Mouse (Mus musculus): ENCODE data around the gene Slc9c1. TPM values are rescaled to one million over a fixed set of nuclear protein-coding genes. Genes with fewer than 3 reads are reported as not detected.

The Slc9c1 gene
- polyA plus RNA-seq, 1 experiment, result not detected

- Histone ChIP-seq H3K4me3 (ENCODE audit: insufficient read depth, low read length) (no peak overlapping the region), H3K27ac (ENCODE audit: insufficient read depth, low read length) (no peak overlapping the region), H3K4me1 (ENCODE audit: control insufficient read depth, insufficient read depth, low read length) (no peaks in the 10 kb centered on the region)
- TF ChIP-seq CTCF (IDR thresholded peaks at IDR 0.05; ENCODE audit: extremely low read depth, insufficient read depth, low read length) (no peak), POLR2A (IDR thresholded peaks at IDR 0.05; ENCODE audit: extremely low read depth, insufficient read depth, low read length) (no peak)
Measured at GRCm38 (mm10) chr16:45619751-45620375, 84.8 kb downstream of the Slc9c1 start.

DNA sequence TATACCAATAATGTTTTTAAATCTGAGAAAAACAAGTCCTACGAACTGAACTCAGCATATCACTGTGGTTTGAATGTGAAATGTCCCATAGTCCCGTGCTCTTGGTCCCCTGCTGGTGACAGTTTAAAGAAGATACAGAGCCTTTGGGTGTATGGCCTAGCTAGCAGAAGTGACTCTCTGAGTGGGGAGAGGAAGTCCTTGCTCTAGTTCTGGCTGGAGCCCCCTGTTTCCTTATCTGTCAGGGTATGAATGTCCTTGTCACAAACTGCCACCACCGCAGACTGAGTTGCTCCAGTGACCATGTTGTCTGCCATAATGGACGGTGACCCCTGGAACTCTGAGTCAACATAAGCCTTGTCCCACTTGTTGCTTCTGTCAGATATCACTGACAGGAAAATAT lies 88.1 kb downstream of the Slc9c1 start:
- TF ChIP-seq POLR2A (IDR thresholded peaks at IDR 0.05; ENCODE audit: extremely low read depth, insufficient read depth, low read length), result no peak
- TF ChIP-seq CTCF (IDR thresholded peaks at IDR 0.05; ENCODE audit: extremely low read depth, insufficient read depth, low read length), result no peak
- no peak overlapping the region for H3K4me3 ChIP-seq (ENCODE audit: insufficient read depth, low read length)
- no peaks in the 10 kb centered on the region for H3K4me1 ChIP-seq (ENCODE audit: control insufficient read depth, insufficient read depth, low read length)
- no peak overlapping the region for H3K27ac ChIP-seq (ENCODE audit: insufficient read depth, low read length)

GRCm38 (mm10) chr16:45624791-45625190 lies 89.7 kb downstream of the Slc9c1 start:
- TF ChIP-seq CTCF (IDR thresholded peaks at IDR 0.05; ENCODE audit: extremely low read depth, insufficient read depth, low read length), result no peak
- no peak for TF ChIP-seq POLR2A (IDR thresholded peaks at IDR 0.05; ENCODE audit: extremely low read depth, insufficient read depth, low read length)

GRCm38 (mm10) chr16:45625342-45625741 lies 90.2 kb downstream of the Slc9c1 start:
- Histone ChIP-seq H3K4me3 (ENCODE audit: insufficient read depth, low read length) (no peak overlapping the region), H3K4me1 (ENCODE audit: control insufficient read depth, insufficient read depth, low read length) (no peaks in the 10 kb centered on the region), H3K27ac (ENCODE audit: insufficient read depth, low read length) (no peak overlapping the region)
- no peak for TF ChIP-seq CTCF (IDR thresholded peaks at IDR 0.05; ENCODE audit: extremely low read depth, insufficient read depth, low read length)
- TF ChIP-seq POLR2A (IDR thresholded peaks at IDR 0.05; ENCODE audit: extremely low read depth, insufficient read depth, low read length), result no peak

More at GRCm38 (mm10) chr16:45624791-45625190, 89.7 kb downstream of the Slc9c1 start:
- H3K4me1 ChIP-seq (ENCODE audit: control insufficient read depth, insufficient read depth, low read length), result no peaks in the 10 kb centered on the region
- no peak overlapping the region for H3K27ac ChIP-seq (ENCODE audit: insufficient read depth, low read length)
- H3K4me3 ChIP-seq (ENCODE audit: insufficient read depth, low read length), result no peak overlapping the region

GRCm38 (mm10) chr16:45629497-45630105 lies 94.5 kb downstream of the Slc9c1 start:
- Histone ChIP-seq H3K4me3 (ENCODE audit: insufficient read depth, low read length) (no peak overlapping the region), H3K4me1 (ENCODE audit: control insufficient read depth, insufficient read depth, low read length) (no peaks in the 10 kb centered on the region), H3K27ac (ENCODE audit: insufficient read depth, low read length) (no peak overlapping the region)
- TF ChIP-seq CTCF (IDR thresholded peaks at IDR 0.05; ENCODE audit: extremely low read depth, insufficient read depth, low read length) (no peak), POLR2A (IDR thresholded peaks at IDR 0.05; ENCODE audit: extremely low read depth, insufficient read depth, low read length) (no peak)

- peak; percentile 88 for TF ChIP-seq CTCF (IDR thresholded peaks at IDR 0.05; ENCODE audit: extremely low read depth, insufficient read depth, low read length)
- TF ChIP-seq POLR2A (IDR thresholded peaks at IDR 0.05; ENCODE audit: extremely low read depth, insufficient read depth, low read length), result no peak
- Histone ChIP-seq H3K4me3 (ENCODE audit: insufficient read depth, low read length) (no peak overlapping the region), H3K27ac (ENCODE audit: insufficient read depth, low read length) (no peak overlapping the region), H3K4me1 (ENCODE audit: control insufficient read depth, insufficient read depth, low read length) (no peaks in the 10 kb centered on the region)
Measured at GRCm38 (mm10) chr16:45630347-45630960, 95.3 kb downstream of the Slc9c1 start.

DNA sequence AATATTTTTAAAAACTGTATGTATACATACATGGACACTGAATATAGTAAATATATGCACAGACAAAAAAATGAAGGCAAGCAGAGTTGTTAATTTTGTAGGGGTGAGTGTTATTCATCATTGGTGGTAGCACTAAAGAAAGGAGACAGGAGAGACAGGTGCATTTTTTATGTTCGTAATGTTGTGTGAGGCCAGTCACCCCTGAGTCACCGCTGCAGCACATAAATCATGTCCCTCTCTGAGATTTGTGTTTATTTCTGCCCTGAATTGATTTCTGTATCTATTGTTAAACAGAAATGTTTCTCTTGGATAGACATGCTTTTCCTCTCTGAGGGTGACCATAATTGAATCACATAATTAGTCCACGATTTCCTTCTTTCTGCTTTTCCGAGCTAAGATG lies 97.3 kb downstream of the Slc9c1 start:
- Histone ChIP-seq H3K4me1 (ENCODE audit: control insufficient read depth, insufficient read depth, low read length) (no peaks in the 10 kb centered on the region), H3K4me3 (ENCODE audit: insufficient read depth, low read length) (no peak overlapping the region), H3K27ac (ENCODE audit: insufficient read depth, low read length) (no peak overlapping the region)
- TF ChIP-seq POLR2A (IDR thresholded peaks at IDR 0.05; ENCODE audit: extremely low read depth, insufficient read depth, low read length) (no peak), CTCF (IDR thresholded peaks at IDR 0.05; ENCODE audit: extremely low read depth, insufficient read depth, low read length) (no peak)

- no peak overlapping the region for H3K27ac ChIP-seq (ENCODE audit: insufficient read depth, low read length)
- H3K4me3 ChIP-seq (ENCODE audit: insufficient read depth, low read length), result no peak overlapping the region
- no peak for TF ChIP-seq POLR2A (IDR thresholded peaks at IDR 0.05; ENCODE audit: extremely low read depth, insufficient read depth, low read length)
- no peak for TF ChIP-seq CTCF (IDR thresholded peaks at IDR 0.05; ENCODE audit: extremely low read depth, insufficient read depth, low read length)
- no peaks in the 10 kb centered on the region for H3K4me1 ChIP-seq (ENCODE audit: control insufficient read depth, insufficient read depth, low read length)
Measured at GRCm38 (mm10) chr16:45635826-45636225, 100.7 kb downstream of the Slc9c1 start.

DNA sequence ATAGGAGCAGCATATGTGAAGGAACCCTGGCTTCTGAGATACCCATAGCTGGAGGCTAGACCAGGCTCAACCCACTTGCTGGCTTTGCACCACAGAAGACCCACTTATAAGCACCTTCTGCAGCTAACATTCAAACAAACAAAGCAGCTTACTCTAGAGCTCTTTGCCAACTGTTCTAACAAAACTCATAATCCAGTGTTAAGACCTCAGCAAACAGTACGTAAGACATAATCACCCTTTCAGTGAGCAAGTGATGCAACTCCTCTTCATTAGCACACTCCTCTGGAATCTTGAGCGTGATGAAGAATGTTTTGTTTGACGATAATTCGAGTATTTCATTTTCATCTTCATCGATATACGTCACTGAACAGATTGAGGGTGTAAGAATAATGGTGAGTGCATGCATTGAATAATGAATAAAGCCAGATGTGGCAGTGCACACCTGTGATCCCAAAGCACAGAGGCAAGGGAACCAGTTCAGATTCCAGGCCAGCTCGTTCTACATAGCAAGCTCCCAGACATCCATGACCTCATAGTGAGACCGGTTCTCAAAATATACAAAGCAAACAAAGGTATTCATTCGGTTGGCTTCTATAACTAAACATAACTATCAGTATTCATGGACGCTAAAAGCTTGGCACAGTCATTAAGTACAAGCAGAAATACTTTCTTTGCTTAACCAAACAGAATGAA lies 105.1 kb downstream of the Slc9c1 start:
- H3K27ac ChIP-seq (ENCODE audit: insufficient read depth, low read length), result no peak overlapping the region
- no peaks in the 10 kb centered on the region for H3K4me1 ChIP-seq (ENCODE audit: control insufficient read depth, insufficient read depth, low read length)
- H3K4me3 ChIP-seq (ENCODE audit: insufficient read depth, low read length), result no peak overlapping the region
- TF ChIP-seq CTCF (IDR thresholded peaks at IDR 0.05; ENCODE audit: extremely low read depth, insufficient read depth, low read length), result no peak
- TF ChIP-seq POLR2A (IDR thresholded peaks at IDR 0.05; ENCODE audit: extremely low read depth, insufficient read depth, low read length), result no peak

All from cortical plate, adult 2 months (tissue).